11 mouse cellular contexts compared by ENCODE assay signal in the genomic region with DNA sequence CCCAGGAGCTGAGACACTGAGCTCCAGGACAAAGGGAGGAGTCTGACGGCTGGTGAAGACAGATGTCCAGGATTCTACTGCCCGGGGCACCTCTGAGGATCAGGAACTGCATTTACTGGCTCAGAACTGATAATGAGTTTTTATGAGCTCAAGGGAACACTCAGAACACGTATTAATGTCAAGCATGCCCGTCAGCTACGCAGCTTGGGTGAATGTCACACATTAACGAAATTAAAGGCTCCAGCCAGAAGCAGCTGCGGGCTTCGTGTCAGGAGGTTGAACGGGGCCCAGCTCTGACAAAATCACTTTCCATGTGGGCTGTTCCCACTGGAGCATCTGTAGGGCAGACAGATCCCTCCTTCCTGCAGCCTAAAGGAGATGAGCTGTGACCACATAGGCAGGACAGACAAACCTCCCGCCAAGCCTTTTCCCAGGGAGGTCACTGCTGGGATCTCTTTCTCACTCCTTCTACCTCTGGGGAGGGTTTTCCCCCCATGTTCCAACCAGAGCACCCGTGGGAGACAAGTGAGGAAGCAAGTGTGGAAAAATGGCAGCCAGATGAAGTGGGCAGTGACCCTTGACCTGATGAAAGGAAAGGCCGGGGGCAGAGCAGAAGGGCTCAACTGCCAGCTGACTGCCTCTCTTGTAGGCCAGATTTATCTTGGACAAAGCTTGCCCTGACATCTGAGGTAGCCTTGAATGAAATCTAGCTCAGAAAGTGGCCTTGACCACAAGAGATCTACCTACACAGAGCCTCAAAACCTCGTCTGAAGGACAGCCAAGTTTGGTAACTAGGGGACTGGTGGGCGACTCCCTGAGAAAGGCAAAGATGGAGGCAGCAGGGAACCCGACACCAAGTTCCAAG. TPM values are rescaled to one million over a fixed set of nuclear protein-coding genes. Genes with fewer than 3 reads are reported as not detected.
A peak's percentile ranks its signal among the peaks of the same experiment; 100 is the strongest.
DNase-seq lines count a peak whose midpoint lies in the region; ATAC-seq lines count a peak whose summit lies in the region.
"Had no signal": no experiment of that assay in that cellular context is flagged by ENCODE, and none has a peak within 500 bp of the region (broad histone marks: within the 10 kb centered on the region; RNA-seq: fewer than 3 reads in every experiment).

No protein-coding gene starts in this region.

- 0 out of 2 replicates have a peak overlapping the region, but pooled peaks have one; percentile 3 for H3K9ac ChIP-seq in intestine, embryonic 16.5 days (ENCODE audit: low read depth, low read length)
- peak overlapping the region; percentile 23; the same call in 1 of the 2 replicates for H3K9ac ChIP-seq in midbrain, embryonic 13.5 days (replicated peaks)
- H3K9ac ChIP-seq: liver, embryonic 13.5 days had no signal

- WGBS in embryonic facial prominence, embryonic 10.5 days, result 39% methylated on average over 15 of the region's 15 CpGs
- 32% methylated on average over 15 of the region's 15 CpGs for WGBS in intestine, embryonic 16.5 days
- 27% methylated on average over 15 of the region's 15 CpGs for WGBS in midbrain, embryonic 13.5 days

- peak overlapping the region; percentile 1; the same call in 1 of the 2 replicates for H3K27ac ChIP-seq in embryonic facial prominence, embryonic 10.5 days (replicated peaks)
- H3K27ac ChIP-seq in intestine, embryonic 16.5 days (ENCODE audit: low read length), result peak overlapping the region; percentile 70
- peak overlapping the region; percentile 83 for H3K27ac ChIP-seq in midbrain, embryonic 13.5 days
- H3K27ac ChIP-seq: liver, embryonic 13.5 days had no signal

- intact Hi-C loops in gastrocnemius, postnatal 14 days (cut with DNase I; ENCODE audit: low total_unique reads), result no loop called here

- H3K27me3 ChIP-seq in embryonic facial prominence, embryonic 10.5 days (replicated peaks; ENCODE audit: low read depth, poor library complexity, severe bottlenecking), result no peaks in the 10 kb centered on the region
- H3K27me3 ChIP-seq in intestine, embryonic 16.5 days (replicated peaks; ENCODE audit: control insufficient read depth, insufficient read depth, low read length), result no peaks in the 10 kb centered on the region
- H3K27me3 ChIP-seq in midbrain, embryonic 13.5 days, result no peaks in the 10 kb centered on the region
- H3K27me3 ChIP-seq: liver, embryonic 13.5 days had no signal

- ATAC-seq in intestine, embryonic 16.5 days, result peak; percentile 90
- ATAC-seq in midbrain, embryonic 13.5 days, result peak; percentile 59

- H3K36me3 ChIP-seq in embryonic facial prominence, embryonic 10.5 days (replicated peaks), result peaks cover 18% of the 10 kb centered on the region
- no peaks in the 10 kb centered on the region for H3K36me3 ChIP-seq in intestine, embryonic 16.5 days (ENCODE audit: control insufficient read depth, insufficient read depth, low read length)
- peaks cover 14% of the 10 kb centered on the region; the same call in 1 of the 2 replicates for H3K36me3 ChIP-seq in midbrain, embryonic 13.5 days
- H3K36me3 ChIP-seq: liver, embryonic 13.5 days had no signal

- peaks cover 60% of the 10 kb centered on the region for H3K4me1 ChIP-seq in embryonic facial prominence, embryonic 10.5 days
- peaks cover 39% of the 10 kb centered on the region for H3K4me1 ChIP-seq in intestine, embryonic 16.5 days (ENCODE audit: control insufficient read depth, insufficient read depth, low read length)
- H3K4me1 ChIP-seq in midbrain, embryonic 13.5 days (replicated peaks), result peaks cover 56% of the 10 kb centered on the region
- H3K4me1 ChIP-seq: liver, embryonic 13.5 days had no signal

- H3K4me3 ChIP-seq in embryonic facial prominence, embryonic 10.5 days, result no peak overlapping the region
- H3K4me3 ChIP-seq in intestine, embryonic 16.5 days (ENCODE audit: low read length), result no peak overlapping the region
- no peak overlapping the region for H3K4me3 ChIP-seq in midbrain, embryonic 13.5 days (replicated peaks)
- H3K4me3 ChIP-seq: liver, embryonic 13.5 days had no signal

- no peaks in the 10 kb centered on the region for H3K9me3 ChIP-seq in embryonic facial prominence, embryonic 10.5 days
- H3K9me3 ChIP-seq in intestine, embryonic 16.5 days (ENCODE audit: control insufficient read depth, low read length), result no peaks in the 10 kb centered on the region
- no peaks in the 10 kb centered on the region for H3K9me3 ChIP-seq in midbrain, embryonic 13.5 days
- H3K9me3 ChIP-seq: liver, embryonic 13.5 days had no signal

- H3K4me2 ChIP-seq in intestine, embryonic 16.5 days (ENCODE audit: low read depth, low read length), result no peak overlapping the region
- H3K4me2 ChIP-seq in midbrain, embryonic 13.5 days (replicated peaks), result no peak overlapping the region
- H3K4me2 ChIP-seq: liver, embryonic 13.5 days had no signal

- peak; percentile 61 to 84 for DNase-seq in adrenal gland, adult (ENCODE audit: inconsistent age in 2 of 2, low spot score in 1 of 2)
- DNase-seq in adrenal gland, postnatal 4 days (ENCODE audit: low spot score in 2 of 2), result no peak
- DNase-seq in embryonic facial prominence, embryonic 10.5 days (ENCODE audit: low spot score), result peak; percentile 30
- DNase-seq in thymus, adult 18-20 months, result no peak
- no peak for DNase-seq in ovary, postnatal 36 days (ENCODE audit: low spot score)
- no peak for DNase-seq in gastrocnemius, postnatal 14 days
- DNase-seq: cerebellum, postnatal 14 days; liver, embryonic 13.5 days had no signal

RNA-seq across cellular contexts. Expression of a gene that starts 20.3 kb away (rescaled TPM):
- total RNA-seq in adrenal gland, postnatal 4 days (2021), result 10 to 100 TPM; 94.2 to 94.6 TPM
- 20.7 and 25.3 TPM in 2 replicates for polyA plus RNA-seq in embryonic facial prominence, embryonic 10.5 days (2016; fragmentation: Nextera tagmentation; extraction: Ambion mirVana)
- polyA plus RNA-seq in intestine, embryonic 16.5 days (2015; fragmentation: Nextera tagmentation; extraction: Ambion mirVana), result 19.5 and 19.6 TPM in 2 replicates
- 24.9 and 31.2 TPM in 2 replicates for polyA plus RNA-seq in midbrain, embryonic 13.5 days (2015; fragmentation: Nextera tagmentation; extraction: Ambion mirVana)
- 10 to 100 TPM in 1 of 2 experiments, 1 to 10 TPM in 1; 9.7 to 11.4 TPM for total RNA-seq in gastrocnemius, postnatal 14 days (2021)
- total RNA-seq: hematopoietic stem cell, adult 5-6 weeks had no signal

Comparison
In these comparisons a context has a peak if more than half of its experiments do, and no peak if none do; other contexts are left out.
1. DNase-seq: peak in adrenal gland, adult (2 of 2) and embryonic facial prominence, embryonic 10.5 days (single experiment); none in adrenal gland, postnatal 4 days (0 of 2), thymus, adult 18-20 months (0 of 2), ovary, postnatal 36 days (single experiment) and gastrocnemius, postnatal 14 days (single experiment).
2. H3K27ac ChIP-seq: peak in every context shown above with its lines; median percentile 83 in midbrain, embryonic 13.5 days; 70 in intestine, embryonic 16.5 days; 1 in embryonic facial prominence, embryonic 10.5 days.